Mouse (Mus musculus) liver, embryonic 14 days (tissue): ENCODE results near the gene Fbxw15. TPM values are rescaled to one million over a fixed set of nuclear protein-coding genes. Genes with fewer than 3 reads are reported as not detected.

ENCODE experiments used
- polyA plus RNA-seq: library from polyadenylated mRNA; depleted of rRNA; stranded (reverse); fragments of >200 nt; gene quantifications from 2 replicates; pipeline ENCODE4 v1.2.3, GENCODE M21; 2012; rRNA removed

Fbxw15 gene
- polyA plus RNA-seq: 0.02 TPM in 1 of 2 replicates, not detected in the other

DNA sequence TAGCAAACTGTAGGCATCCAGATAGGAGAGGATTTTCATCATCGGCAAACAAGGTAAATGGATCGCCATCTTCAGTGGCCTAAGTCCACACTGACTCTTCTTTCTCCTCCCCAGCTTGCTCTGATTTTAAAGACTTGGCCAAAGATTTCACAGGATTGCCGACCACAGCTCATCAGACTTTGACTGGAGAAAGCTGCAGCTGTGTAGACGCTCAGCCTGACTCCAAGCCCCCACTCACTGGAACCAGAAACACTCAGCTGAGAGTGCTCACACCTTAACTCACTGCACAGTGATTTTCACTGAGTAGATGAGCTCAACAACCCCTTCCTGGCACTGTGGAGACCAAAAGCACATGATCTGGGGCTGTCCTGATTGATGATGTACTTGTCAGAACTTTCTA is at the start of gene Fbxw15:
Gene Fbxw15 (minus strand): TSS at position 101 of the 400 bp plus-strand sequence.

Other genes with a start within 250 kb of the Fbxw15 start
- gene Fbxw28, start 228.6 kb downstream of the Fbxw15 start, polyA plus RNA-seq: not detected in 2 replicates
- gene Fbxw22, start 164.0 kb downstream of the Fbxw15 start, polyA plus RNA-seq: not detected in 2 replicates
- gene Fbxw16, start 119.1 kb downstream of the Fbxw15 start, polyA plus RNA-seq: not detected in 2 replicates
- gene Fbxw19, start 72.4 kb downstream of the Fbxw15 start, polyA plus RNA-seq: not detected in 2 replicates
- 0.02 TPM in 1 of 2 replicates, not detected in the other for gene Fbxw24, start 57.8 kb upstream of the Fbxw15 start, polyA plus RNA-seq
- not detected in 2 replicates for gene Fbxw25, start 96.4 kb upstream of the Fbxw15 start, polyA plus RNA-seq
- gene Fbxw18, start 134.4 kb upstream of the Fbxw15 start, polyA plus RNA-seq: 0.02 TPM in 1 of 2 replicates, not detected in the other
- not detected in 2 replicates for gene Fbxw26, start 177.8 kb upstream of the Fbxw15 start, polyA plus RNA-seq
- not detected in 2 replicates for gene Fbxw27, start 222.4 kb upstream of the Fbxw15 start, polyA plus RNA-seq
- gene Spink8, start 244.0 kb upstream of the Fbxw15 start, polyA plus RNA-seq: not detected in 2 replicates